Mouse (Mus musculus) G1E-ER4 (cell line): ENCODE data around the gene Hbs1l. TPM values are rescaled to one million over a fixed set of nuclear protein-coding genes. Genes with fewer than 3 reads are reported as not detected.
A peak's percentile ranks its signal among the peaks of the same experiment; 100 is the strongest.

ENCODE experiments used
- GATA1 ChIP-seq: IDR thresholded peaks from one replicate; pipeline ENCODE4 v1.8.0; 2012; ENCODE audit warnings: low read length, inconsistent platforms
- polyA plus RNA-seq: library from polyadenylated mRNA; stranded (reverse); fragments of >175 nt; gene quantifications from 2 replicates; pipeline ENCODE4 v1.2.3, GENCODE M21; 2012

Gene Hbs1l
- polyA plus RNA-seq, result 75.5 and 170 TPM in 2 replicates

GRCm38 (mm10) chr10:21295759-21296621, at the start of gene Hbs1l:
Gene Hbs1l (plus strand): TSS chr10:21295979.
- no peak for TF ChIP-seq GATA1

GRCm38 (mm10) chr10:21248556-21248955, 47.2 kb upstream of the Hbs1l start:
- no peak for TF ChIP-seq GATA1

- TF ChIP-seq GATA1, result no peak
These were observed 43.8 kb upstream of the Hbs1l start for GRCm38 (mm10) chr10:21251881-21252534.

GRCm38 (mm10) chr10:21252800-21253199, 43.0 kb upstream of the Hbs1l start:
- TF ChIP-seq GATA1, result no peak

- TF ChIP-seq GATA1, result peak; percentile 48
These were observed 41.3 kb upstream of the Hbs1l start for GRCm38 (mm10) chr10:21254266-21255140.

GRCm38 (mm10) chr10:21257244-21257643, 38.5 kb upstream of the Hbs1l start:
- no peak for TF ChIP-seq GATA1

- no peak for TF ChIP-seq GATA1
These were observed 36.1 kb upstream of the Hbs1l start for GRCm38 (mm10) chr10:21259649-21260048.

- TF ChIP-seq GATA1, result no peak
These were observed 30.6 kb upstream of the Hbs1l start for GRCm38 (mm10) chr10:21265188-21265587.

- TF ChIP-seq GATA1, result no peak
These were observed 28.3 kb upstream of the Hbs1l start for GRCm38 (mm10) chr10:21267452-21267851.

GRCm38 (mm10) chr10:21268786-21269410, 26.9 kb upstream of the Hbs1l start:
- TF ChIP-seq GATA1, result peak; percentile 91

- no peak for TF ChIP-seq GATA1
These were observed 25.9 kb upstream of the Hbs1l start for GRCm38 (mm10) chr10:21269920-21270319.

GRCm38 (mm10) chr10:21270905-21271304, 24.9 kb upstream of the Hbs1l start:
- TF ChIP-seq GATA1, result no peak

- no peak for TF ChIP-seq GATA1
These were observed 24.5 kb upstream of the Hbs1l start for GRCm38 (mm10) chr10:21271310-21271709.

- no peak for TF ChIP-seq GATA1
These were observed 24.0 kb upstream of the Hbs1l start for GRCm38 (mm10) chr10:21271785-21272184.
